Mouse (Mus musculus) kidney, adult 2 months (tissue): ENCODE measurements around the gene Otop1.
A peak's percentile ranks its signal among the peaks of the same experiment; 100 is the strongest.

Experiments used
- CTCF ChIP-seq: fragments of 200-500 bp; conservative IDR thresholded peaks from 2 replicates; pipeline ENCODE4 v1.5.1; 2011; ENCODE audit warnings: low read depth, mild to moderate bottlenecking, control low read depth, low read length, moderate library complexity, mixed read lengths; ENCODE audit not compliant: insufficient read depth, insufficient read length
- POLR2A ChIP-seq: fragments of 200-500 bp; IDR thresholded peaks from one replicate; pipeline ENCODE4 v1.6.1; 2011; ENCODE audit warnings: low read depth, low read length, control low read depth

- peak; percentile 77 for TF ChIP-seq CTCF
- TF ChIP-seq POLR2A = no peak
These were observed 31.7 kb downstream of the Otop1 start for GRCm38 (mm10) chr5:38307255-38308101.
